Mouse (Mus musculus) ES-E14 (cell line): ENCODE results near the gene Msh3.

ENCODE experiments used
- CHD2 ChIP-seq: IDR thresholded peaks from 2 replicates; pipeline ENCODE4 v1.6.1; 2014; ENCODE audit warnings: mild to moderate bottlenecking, low read depth, low read length, inconsistent platforms
- HCFC1 ChIP-seq: IDR thresholded peaks from 2 replicates; pipeline ENCODE4 v1.6.1; 2012; ENCODE audit warnings: low read length, inconsistent platforms, borderline replicate concordance; ENCODE audit not compliant: insufficient read depth
- ZC3H11A ChIP-seq: IDR thresholded peaks from 2 replicates; pipeline ENCODE4 v1.6.1; 2012; ENCODE audit warnings: low read depth, mild to moderate bottlenecking, inconsistent platforms, low read length, borderline replicate concordance
- ZNF384 ChIP-seq: IDR thresholded peaks from 2 replicates; pipeline ENCODE4 v1.6.1; 2012; ENCODE audit warnings: low read depth, low read length, inconsistent platforms

DNA sequence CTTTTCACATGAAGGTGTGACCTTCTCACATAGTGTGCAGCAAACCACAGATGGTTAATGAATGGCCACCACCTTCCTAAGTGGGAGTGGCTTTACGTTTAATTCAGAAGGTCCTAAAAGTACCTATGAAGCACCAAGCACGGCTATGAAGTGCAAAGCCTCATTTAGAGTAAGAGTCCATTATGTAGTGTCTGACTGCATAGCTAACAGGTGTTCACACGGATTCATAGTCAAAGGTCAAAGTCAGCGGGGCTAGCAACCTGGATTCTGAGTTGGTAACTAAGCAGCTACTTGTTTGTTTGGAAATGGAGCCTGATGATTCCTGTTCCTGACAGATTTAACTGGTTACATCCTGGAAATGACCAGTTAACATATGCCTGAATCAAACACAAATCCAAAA, 53.0 kb downstream of the Msh3 start:
- TF ChIP-seq ZNF384 (no peak), ZC3H11A (no peak), HCFC1 (no peak), CHD2 (no peak)
